Comparison of ENCODE assay signal across 14 mouse cellular contexts in the genomic region with DNA sequence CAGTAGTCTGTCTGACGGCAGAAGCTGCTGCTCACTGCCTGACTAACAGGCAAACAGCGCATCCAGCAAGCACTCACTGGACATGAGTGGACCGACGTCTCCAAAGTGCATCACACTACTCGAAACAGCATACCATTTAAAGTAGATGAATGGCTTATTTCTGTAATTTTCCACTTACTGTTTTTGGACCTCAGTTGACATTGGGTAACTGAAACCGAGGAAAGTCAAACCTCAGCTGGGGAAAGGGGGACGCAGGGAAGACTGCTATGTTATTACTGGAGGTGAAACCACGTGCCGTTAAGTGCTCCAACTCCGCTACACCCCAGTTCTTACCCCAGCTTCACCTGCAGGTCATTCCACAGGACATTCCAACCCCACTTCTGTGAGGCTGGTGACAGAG.
DNase-seq lines count a peak whose midpoint lies in the region; ATAC-seq and TF ChIP-seq lines count a peak whose summit lies in the region.
"Had no signal": no experiment of that assay in that cellular context is flagged by ENCODE, and none has a peak within 500 bp of the region (broad histone marks: within the 10 kb centered on the region; RNA-seq: fewer than 3 reads in every experiment).

No protein-coding gene starts in this region.

- peak overlapping the region; percentile 36; the same call in 1 of the 2 replicates for H3K27ac ChIP-seq in heart, embryonic 10.5 days
- peak overlapping the region; percentile 92 for H3K27ac ChIP-seq in kidney, postnatal 0 days
- H3K27ac ChIP-seq in testis, adult 2 months (ENCODE audit: control insufficient read depth, insufficient read depth, low read depth, low read length): peak overlapping the region; percentile 58; the same call in 1 of the 2 replicates
- H3K27ac ChIP-seq in forebrain, embryonic 12.5 days: no peak overlapping the region
- H3K27ac ChIP-seq: midbrain, embryonic 10.5 days had no signal

- TF ChIP-seq POLR2A in testis, adult 2 months (IDR thresholded peaks at IDR 0.05; ENCODE audit: control insufficient read depth, low read depth, low read length): no peak

- WGBS in heart, embryonic 10.5 days: 89% methylated on average over 10 of the region's 10 CpGs
- WGBS in kidney, postnatal 0 days: 53% methylated on average over 10 of the region's 10 CpGs
- 89% methylated on average over 10 of the region's 10 CpGs for whole genome bisulfite sequencing in forebrain, embryonic 12.5 days

- intact Hi-C loops in heart, postnatal 10 days (cut with DNase I): no loop called here

- H3K4me1 ChIP-seq in heart, embryonic 10.5 days: peaks cover 79% of the 10 kb centered on the region
- peaks cover 66% of the 10 kb centered on the region for H3K4me1 ChIP-seq in kidney, postnatal 0 days (replicated peaks; ENCODE audit: insufficient read depth, low read length)
- H3K4me1 ChIP-seq in testis, adult 2 months (ENCODE audit: control insufficient read depth, insufficient read depth, low read length): peaks cover 15% of the 10 kb centered on the region
- H3K4me1 ChIP-seq in forebrain, embryonic 12.5 days: 0 out of 2 replicates have a peak, but pooled peaks cover 4% of the 10 kb centered on the region

- TF ChIP-seq CTCF in kidney, postnatal 0 days (IDR thresholded peaks at IDR 0.05; ENCODE audit: low read depth): no peak
- no peak for TF ChIP-seq CTCF in testis, adult 2 months (IDR thresholded peaks at IDR 0.05; ENCODE audit: control insufficient read depth, insufficient read depth, insufficient replicate concordance, low read depth, low read length)

- peaks cover 16% of the 10 kb centered on the region; the same call in 1 of the 2 replicates for H3K36me3 ChIP-seq in heart, embryonic 10.5 days
- H3K36me3 ChIP-seq in kidney, postnatal 0 days (ENCODE audit: insufficient read depth, low read length): peaks cover 2% of the 10 kb centered on the region; the same call in 1 of the 2 replicates
- no peaks in the 10 kb centered on the region for H3K36me3 ChIP-seq in testis, adult 2 months (ENCODE audit: control insufficient read depth, insufficient read depth, low read length)
- H3K36me3 ChIP-seq in forebrain, embryonic 12.5 days (replicated peaks): no peaks in the 10 kb centered on the region
- H3K36me3 ChIP-seq: midbrain, embryonic 10.5 days had no signal

- H3K4me3 ChIP-seq in heart, embryonic 10.5 days: no peak overlapping the region
- H3K4me3 ChIP-seq in kidney, postnatal 0 days (replicated peaks; ENCODE audit: low read depth, low read length): no peak overlapping the region
- no peak overlapping the region for H3K4me3 ChIP-seq in testis, adult 2 months (ENCODE audit: control insufficient read depth, low read depth, low read length)
- H3K4me3 ChIP-seq in forebrain, embryonic 12.5 days (replicated peaks): no peak overlapping the region
- H3K4me3 ChIP-seq: midbrain, embryonic 10.5 days had no signal

- H3K4me2 ChIP-seq in kidney, postnatal 0 days (ENCODE audit: low read length): no peak overlapping the region
- H3K4me2 ChIP-seq in forebrain, embryonic 12.5 days: no peak overlapping the region
- H3K4me2 ChIP-seq: lung, embryonic 14.5 days had no signal

- no peaks in the 10 kb centered on the region; the same call in 1 of the 2 replicates for H3K27me3 ChIP-seq in heart, embryonic 10.5 days (ENCODE audit: insufficient read depth, poor library complexity, severe bottlenecking)
- no peaks in the 10 kb centered on the region for H3K27me3 ChIP-seq in kidney, postnatal 0 days (ENCODE audit: insufficient read depth, low read length)
- no peaks in the 10 kb centered on the region for H3K27me3 ChIP-seq in testis, adult 2 months (ENCODE audit: control insufficient read depth, insufficient read depth, low read length)
- no peaks in the 10 kb centered on the region for H3K27me3 ChIP-seq in forebrain, embryonic 12.5 days

- no peak for DNase-seq in heart, embryonic 10.5 days (ENCODE audit: low spot score)
- no peak for DNase-seq in heart, postnatal 10 days
- DNase-seq in kidney, postnatal 0 days (ENCODE audit: low spot score): no peak
- DNase-seq in kidney, postnatal 10 days: no peak
- no peak for DNase-seq in testis, postnatal 10 days (ENCODE audit: low spot score)
- DNase-seq: cerebellum, adult 2 months; layer of hippocampus, postnatal 36 days; lung, embryonic 14.5 days; right cerebral cortex, postnatal 4 days had no signal

- ATAC-seq in kidney, postnatal 0 days (replicated peaks; ENCODE audit: low FRiP score, low read depth): no peak
- ATAC-seq in forebrain, embryonic 12.5 days (ENCODE audit: low FRiP score): no peak
- ATAC-seq: forebrain, embryonic 14.5 days; inflammation-experienced regulatory T-cells, adult 6 months had no signal

- no peaks in the 10 kb centered on the region for H3K9me3 ChIP-seq in heart, embryonic 10.5 days
- no peaks in the 10 kb centered on the region for H3K9me3 ChIP-seq in kidney, postnatal 0 days (replicated peaks; ENCODE audit: low read length)
- no peaks in the 10 kb centered on the region for H3K9me3 ChIP-seq in forebrain, embryonic 12.5 days

- 0 out of 2 replicates have a peak overlapping the region, but pooled peaks have one; percentile 23 for H3K9ac ChIP-seq in kidney, postnatal 0 days (ENCODE audit: low read depth, low read length)
- H3K9ac ChIP-seq in forebrain, embryonic 12.5 days: no peak overlapping the region
- H3K9ac ChIP-seq: lung, embryonic 14.5 days had no signal
